Mouse (Mus musculus) lung, adult 18-20 months (tissue): ENCODE measurements around the gene Wdr54.

Source experiments
- DNase-seq, 2 experiments: peaks; one replicate each; pipeline ENCODE4 v3.0.0; 2022; ENCODE audit warnings: mixed read lengths in 2 of 2

Gene Wdr54

GRCm38 (mm10) chr6:83124851-83125312 lies 31.3 kb downstream of the Wdr54 start:
- DNase-seq, result peak; percentile 92 to 95

GRCm38 (mm10) chr6:83122961-83123360 lies 33.2 kb downstream of the Wdr54 start:
- DNase-seq, result no peak

- DNase-seq, result no peak
These were observed 34.1 kb downstream of the Wdr54 start for GRCm38 (mm10) chr6:83121863-83122710.

- DNase-seq, result peak; percentile 98
These were observed 35.0 kb downstream of the Wdr54 start, which contains the start of gene Wbp1 for GRCm38 (mm10) chr6:83120930-83121862. Wbp1 (minus strand) TSS chr6:83121559.

GRCm38 (mm10) chr6:83119734-83120051 lies 36.5 kb downstream of the Wdr54 start:
- no peak for DNase-seq

- DNase-seq, result no peak
These were observed 37.1 kb downstream of the Wdr54 start for GRCm38 (mm10) chr6:83118825-83119733.

GRCm38 (mm10) chr6:83118369-83118768 lies 37.8 kb downstream of the Wdr54 start:
- no peak for DNase-seq

- no peak for DNase-seq
These were observed 38.6 kb downstream of the Wdr54 start for GRCm38 (mm10) chr6:83117616-83118015.

GRCm38 (mm10) chr6:83117165-83117438 lies 39.1 kb downstream of the Wdr54 start:
- DNase-seq, result no peak

GRCm38 (mm10) chr6:83116373-83117164 lies 39.6 kb downstream of the Wdr54 start:
- no peak for DNase-seq

- no peak for DNase-seq
These were observed 40.4 kb downstream of the Wdr54 start for GRCm38 (mm10) chr6:83115682-83116372.

GRCm38 (mm10) chr6:83115011-83115671 lies 41.1 kb downstream of the Wdr54 start, which contains the start of gene Mogs:
Mogs (plus strand) TSS chr6:83115496.
- peak; percentile 94 to 96 for DNase-seq

GRCm38 (mm10) chr6:83111510-83112136 lies 44.6 kb downstream of the Wdr54 start:
- DNase-seq, result no peak

- DNase-seq, result peak; percentile 80 to 82
These were observed 47.2 kb downstream of the Wdr54 start, which contains the start of gene Mrpl53 for GRCm38 (mm10) chr6:83108762-83109668. Mrpl53 (plus strand) TSS chr6:83109040.

- peak; percentile 71 to 79 for DNase-seq
These were observed 48.4 kb downstream of the Wdr54 start for GRCm38 (mm10) chr6:83107566-83108400.

- DNase-seq, result no peak
These were observed 52.0 kb downstream of the Wdr54 start for GRCm38 (mm10) chr6:83104158-83104557.

- no peak for DNase-seq
These were observed 53.0 kb downstream of the Wdr54 start for GRCm38 (mm10) chr6:83103130-83103650.
